Mouse (Mus musculus) CH12.LX (cell line): Measurements from ENCODE around the gene Pkd1l2. TPM values are rescaled to one million over a fixed set of nuclear protein-coding genes. Genes with fewer than 3 reads are reported as not detected.

ENCODE experiments used
- DNase-seq: peaks from one replicate; pipeline ENCODE4 v3.0.0-alpha.2; 2013; ENCODE audit errors: extremely low read depth
- H3K27ac ChIP-seq: 2 replicates; pipeline ENCODE4 v1.5.1; 2012; ENCODE audit warnings: low read depth, mild to moderate bottlenecking, control low read depth, moderate library complexity; ENCODE audit not compliant: insufficient read depth
- H3K27me3 ChIP-seq: replicated peaks from 2 replicates; pipeline ENCODE3; 2012; ENCODE audit warnings: inconsistent platforms
- H3K36me3 ChIP-seq, 2 experiments: replicated peaks in 1 of 2; 2 replicates each; pipeline versions ENCODE3 to v1.6.1; 2012; ENCODE audit warnings: inconsistent platforms in 1 of 2, low read length in 1 of 2, mild to moderate bottlenecking in 1 of 2, mixed read lengths in 1 of 2, moderate library complexity in 1 of 2; ENCODE audit not compliant: control insufficient read depth in 1 of 2, insufficient read depth in 1 of 2
- H3K4me1 ChIP-seq, 2 experiments: 2 replicates each; pipeline ENCODE4 v1.6.1; 2012; ENCODE audit warnings: inconsistent platforms in 1 of 2, moderate library complexity in 1 of 2; ENCODE audit not compliant: insufficient read depth in 2 of 2, control insufficient read depth in 1 of 2
- H3K4me2 ChIP-seq: 2 replicates; pipeline ENCODE4 v1.6.1; 2012; ENCODE audit warnings: low read depth, mild to moderate bottlenecking, control low read depth; ENCODE audit not compliant: poor library complexity, insufficient read depth, severe bottlenecking
- H3K4me3 ChIP-seq, 3 experiments: fragments of 150-350 bp in 1 of 3; sonication (generic) in 1 of 3; replicated peaks in 1 of 3; 2 replicates each; pipeline versions ENCODE3 to v1.5.1; 2011 to 2012; ENCODE audit warnings: low read depth in 2 of 3, low read length in 2 of 3, mild to moderate bottlenecking in 2 of 3, moderate library complexity in 2 of 3, control low read depth in 1 of 3, improper control_type of control experiment in 1 of 3, inconsistent platforms in 1 of 3, mixed read lengths in 1 of 3; ENCODE audit not compliant: poor library complexity in 1 of 3
- H3K79me2 ChIP-seq: replicated peaks from 2 replicates; pipeline ENCODE4 v1.6.1; 2012; ENCODE audit warnings: mild to moderate bottlenecking, moderate library complexity; ENCODE audit not compliant: control insufficient read depth, poor library complexity, insufficient read depth, severe bottlenecking; ENCODE audit errors: extremely low read depth
- H3K9ac ChIP-seq: 2 replicates; pipeline ENCODE4 v1.6.1; 2012; ENCODE audit warnings: low read depth, mild to moderate bottlenecking, control low read depth, moderate library complexity; ENCODE audit not compliant: insufficient read depth
- H3K9me3 ChIP-seq: replicated peaks from 2 replicates; pipeline ENCODE3; 2012; ENCODE audit warnings: low read length, inconsistent platforms, mixed read lengths
- BHLHE40 ChIP-seq: IDR thresholded peaks from 2 replicates; pipeline ENCODE4 v1.6.1; 2011; ENCODE audit warnings: mild to moderate bottlenecking, low read depth, low read length, improper control_type of control experiment
- CHD1 ChIP-seq: IDR thresholded peaks from 2 replicates; pipeline ENCODE4 v1.6.1; 2012; ENCODE audit warnings: low read depth, low read length, improper control_type of control experiment, inconsistent platforms
- CTCF ChIP-seq, 2 experiments: IDR thresholded peaks in 1 of 2; conservative IDR thresholded peaks in 1 of 2; 2 replicates each; pipeline ENCODE4 v1.5.1; 2011 to 2012; ENCODE audit warnings: low read depth in 2 of 2, low read length in 2 of 2, improper control_type of control experiment in 1 of 2, inconsistent platforms in 1 of 2, mild to moderate bottlenecking in 1 of 2, moderate library complexity in 1 of 2
- GABPA ChIP-seq: IDR thresholded peaks from 2 replicates; pipeline ENCODE4 v1.6.1; 2012; ENCODE audit warnings: low read depth, low read length, improper control_type of control experiment, inconsistent platforms; ENCODE audit not compliant: insufficient replicate concordance
- HCFC1 ChIP-seq: IDR thresholded peaks from 2 replicates; pipeline ENCODE4 v1.6.1; 2012; ENCODE audit warnings: low read depth, mild to moderate bottlenecking, inconsistent platforms, low read length, improper control_type of control experiment
- MAFK ChIP-seq: IDR thresholded peaks from 2 replicates; pipeline ENCODE4 v1.6.1; 2011; ENCODE audit warnings: low read length, improper control_type of control experiment; ENCODE audit not compliant: insufficient replicate concordance
- MEF2A ChIP-seq: IDR thresholded peaks from 2 replicates; pipeline ENCODE4 v1.6.1; 2014; ENCODE audit warnings: low read depth, mild to moderate bottlenecking, inconsistent platforms, low read length, improper control_type of control experiment, borderline replicate concordance
- MXI1 ChIP-seq: IDR thresholded peaks from 2 replicates; pipeline ENCODE4 v1.6.1; 2011; ENCODE audit warnings: mild to moderate bottlenecking, low read depth, low read length, improper control_type of control experiment
- MYC ChIP-seq: IDR thresholded peaks from 2 replicates; pipeline ENCODE4 v1.6.1; 2011; ENCODE audit warnings: low read depth, mild to moderate bottlenecking, improper control_type of control experiment, low read length
- NELFE ChIP-seq: IDR thresholded peaks from 2 replicates; pipeline ENCODE4 v1.6.1; 2011; ENCODE audit warnings: low read depth, low read length, improper control_type of control experiment
- NRF1 ChIP-seq: IDR thresholded peaks from 2 replicates; pipeline ENCODE4 v1.6.1; 2014; ENCODE audit warnings: low read depth, mild to moderate bottlenecking, inconsistent platforms, low read length, improper control_type of control experiment, moderate library complexity
- POLR2A ChIP-seq: IDR thresholded peaks from 2 replicates; pipeline ENCODE4 v1.6.1; 2011; ENCODE audit warnings: low read depth, mild to moderate bottlenecking, improper control_type of control experiment, low read length
- RAD21 ChIP-seq: IDR thresholded peaks from 2 replicates; pipeline ENCODE4 v1.6.1; 2011; ENCODE audit warnings: low read depth, mild to moderate bottlenecking, low read length, improper control_type of control experiment, moderate library complexity
- RCOR1 ChIP-seq: conservative IDR thresholded peaks from 2 replicates; pipeline ENCODE4 v1.6.1; 2012; ENCODE audit warnings: low read depth, mild to moderate bottlenecking, inconsistent platforms, low read length, improper control_type of control experiment
- SIN3A ChIP-seq: IDR thresholded peaks from 2 replicates; pipeline ENCODE4 v1.6.1; 2012; ENCODE audit warnings: low read length, improper control_type of control experiment, inconsistent platforms
- SMC3 ChIP-seq: IDR thresholded peaks from 2 replicates; pipeline ENCODE4 v1.6.1; 2011; ENCODE audit warnings: low read depth, low read length, improper control_type of control experiment
- TBP ChIP-seq: conservative IDR thresholded peaks from 2 replicates; pipeline ENCODE4 v1.6.1; 2011; ENCODE audit warnings: low read depth, low read length, improper control_type of control experiment
- UBTF ChIP-seq: IDR thresholded peaks from 2 replicates; pipeline ENCODE4 v1.6.1; 2012; ENCODE audit warnings: low read depth, mild to moderate bottlenecking, inconsistent platforms, low read length, improper control_type of control experiment, moderate library complexity
- USF2 ChIP-seq: conservative IDR thresholded peaks from 2 replicates; pipeline ENCODE4 v1.6.1; 2011; ENCODE audit warnings: low read depth, low read length, improper control_type of control experiment
- ZKSCAN1 ChIP-seq: IDR thresholded peaks from 2 replicates; pipeline ENCODE4 v1.6.1; 2012; ENCODE audit warnings: low read depth, inconsistent platforms, low read length, improper control_type of control experiment, borderline replicate concordance
- ZMIZ1 ChIP-seq: IDR thresholded peaks from 2 replicates; pipeline ENCODE4 v1.6.1; 2012; ENCODE audit warnings: low read depth, mild to moderate bottlenecking, inconsistent platforms, low read length, improper control_type of control experiment
- ZNF384 ChIP-seq: IDR thresholded peaks from 2 replicates; pipeline ENCODE4 v1.6.1; 2012; ENCODE audit warnings: low read depth, low read length, improper control_type of control experiment, inconsistent platforms
- dilution Hi-C: fragments of 300-500 bp; cut with MboI; formaldehyde crosslinking; loops from 2 replicates; pipeline ENCODE4 v1.14.3; 2020; ENCODE audit warnings: low sequenced_read_pairs; ENCODE audit not compliant: extremely low pct_unique_long_range_greater_than_20kb, extremely low pct_ligation_motif_present
- in situ Hi-C: fragments of 300-500 bp; cut with MboI; formaldehyde crosslinking; loops from 3 replicates; pipeline ENCODE4 v1.14.3; 2019; ENCODE audit warnings: low sequenced_read_pairs, low pct_ligation_motif_present, low pct_unique_long_range_greater_than_20kb, mixed read lengths
- polyA plus RNA-seq: library from polyadenylated mRNA; unstranded; fragments of >175 nt; gene quantifications from 2 replicates; pipeline ENCODE4 v1.2.1, GENCODE M21; 2012; ENCODE audit warnings: low read depth; ENCODE audit not compliant: insufficient read length
- total RNA-seq, 2 experiments: library from RNA; depleted of rRNA; stranded (reverse); fragments of 300-350 nt in 1 of 2; fragments of >200 nt in 1 of 2; gene quantifications; 2 replicates each; pipeline ENCODE4 v1.2.3; 2012 to 2014

Pkd1l2 gene
- total and polyA plus RNA-seq, 3 experiments, result 0.06 TPM; not detected in 2

GRCm38 (mm10) chr8:117039843-117040242 is 42.4 kb downstream of the Pkd1l2 start:
- Histone ChIP-seq H3K9me3 (no peaks in the 10 kb centered on the region), H3K9ac (no peak overlapping the region), H3K36me3 (no peaks in the 10 kb centered on the region), H3K27ac (no peak overlapping the region), H3K4me1 (no peaks in the 10 kb centered on the region), H3K27me3 (peaks cover 40% of the 10 kb centered on the region), H3K4me3 (no peak overlapping the region), H3K4me2 (no peak overlapping the region), H3K79me2 (no peaks in the 10 kb centered on the region)
- TF ChIP-seq CHD1 (no peak), ZNF384 (no peak), ZKSCAN1 (no peak), SMC3 (no peak), RCOR1 (no peak), CTCF (conservative IDR thresholded peaks at IDR 0.05 in 1 of 2, IDR thresholded peaks at IDR 0.05 in 1 of 2; ENCODE audit: low read depth in 2 of 2, low read length in 2 of 2) (no peak), RAD21 (no peak), NRF1 (no peak)
- in situ Hi-C loops (no loop called here), dilution Hi-C loops (no loop called here)
- no peak for DNase-seq

GRCm38 (mm10) chr8:117037374-117037935 is 44.8 kb downstream of the Pkd1l2 start:
- H3K27ac ChIP-seq, result no peak overlapping the region
- H3K4me1 ChIP-seq, result no peaks in the 10 kb centered on the region
- no peaks in the 10 kb centered on the region for H3K9me3 ChIP-seq
- TF ChIP-seq ZNF384 (no peak), CTCF (conservative IDR thresholded peaks at IDR 0.05 in 1 of 2, IDR thresholded peaks at IDR 0.05 in 1 of 2; ENCODE audit: low read depth in 2 of 2, low read length in 2 of 2) (peak in 1 of 2 experiments; percentile 22; a peak in 1 of 4 replicates)
- TF ChIP-seq, all 38 proteins: peak for 1
- H3K9ac ChIP-seq, result no peak overlapping the region
- no peak overlapping the region for H3K4me2 ChIP-seq
- in situ Hi-C loops, result no loop called here
- no peaks in the 10 kb centered on the region for H3K36me3 ChIP-seq
- H3K4me3 ChIP-seq, result no peak overlapping the region
- H3K79me2 ChIP-seq, result no peaks in the 10 kb centered on the region
- dilution Hi-C loops, result no loop called here
- H3K27me3 ChIP-seq, result peaks cover 23% of the 10 kb centered on the region
- DNase-seq, result no peak

- dilution Hi-C loops, result no loop called here
- no peak overlapping the region for H3K9ac ChIP-seq
- in situ Hi-C loops, result no loop called here
- H3K79me2 ChIP-seq, result no peaks in the 10 kb centered on the region
- H3K4me2 ChIP-seq, result no peak overlapping the region
- DNase-seq, result no peak
- no peak for TF ChIP-seq ZMIZ1
- TF ChIP-seq HCFC1, result no peak
- no peak for TF ChIP-seq ZKSCAN1
- TF ChIP-seq POLR2A, result no peak
- no peak for TF ChIP-seq TBP
- no peak for TF ChIP-seq ZNF384
- no peak for TF ChIP-seq MXI1
- TF ChIP-seq SMC3, result no peak
- no peak for TF ChIP-seq USF2
- no peak for TF ChIP-seq UBTF
- TF ChIP-seq MEF2A, result no peak
- TF ChIP-seq BHLHE40, result no peak
- TF ChIP-seq SIN3A, result no peak
- TF ChIP-seq MAFK, result no peak
- no peak for TF ChIP-seq NELFE
- no peak for TF ChIP-seq RCOR1
- no peak for TF ChIP-seq RAD21
- TF ChIP-seq GABPA, result no peak
- no peak for TF ChIP-seq MYC
- TF ChIP-seq, all 38 proteins: peak for 0
- Histone ChIP-seq H3K27me3 (peaks cover 2% of the 10 kb centered on the region), H3K4me1 (no peaks in the 10 kb centered on the region), H3K27ac (no peak overlapping the region), H3K4me3 (no peak overlapping the region), H3K36me3 (no peaks in the 10 kb centered on the region), H3K9me3 (no peaks in the 10 kb centered on the region)
Observed at GRCm38 (mm10) chr8:117033393-117033792, 48.9 kb downstream of the Pkd1l2 start.
